In the genomic region with DNA sequence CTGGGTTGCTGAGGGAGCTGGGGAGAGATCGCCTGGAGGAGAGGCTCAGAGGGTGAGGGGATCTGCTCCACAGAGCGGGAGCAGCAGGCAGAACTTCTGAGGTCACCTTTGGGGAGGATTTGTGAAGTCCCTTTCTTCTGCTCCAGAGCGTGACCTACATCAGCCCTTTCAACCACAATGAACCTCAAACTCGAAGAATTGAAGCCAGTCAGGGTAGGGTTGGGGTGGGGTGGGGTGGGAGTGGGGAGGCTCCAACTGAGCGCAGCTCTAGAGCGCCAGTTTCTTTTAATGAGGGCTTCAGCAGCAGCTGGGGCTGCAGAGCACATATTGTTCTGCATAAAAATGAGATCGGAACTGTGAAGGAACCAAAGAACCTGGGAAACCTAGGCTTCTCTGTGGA, we compare ENCODE assay signal across 11 mouse cellular contexts. TPM values are rescaled to one million over a fixed set of nuclear protein-coding genes. Genes with fewer than 3 reads are reported as not detected.
DNase-seq lines count a peak whose midpoint lies in the region.
"Had no signal": no experiment of that assay in that cellular context is flagged by ENCODE, and none has a peak within 500 bp of the region (broad histone marks: within the 10 kb centered on the region; RNA-seq: fewer than 3 reads in every experiment).

No protein-coding gene starts in this region.

- peaks cover 17% of the 10 kb centered on the region; the same call in 1 of the 2 replicates for H3K4me1 ChIP-seq in limb, embryonic 10.5 days
- peaks cover 4% of the 10 kb centered on the region; the same call in 1 of the 2 replicates for H3K4me1 ChIP-seq in heart, embryonic 10.5 days

- no peak overlapping the region for H3K4me3 ChIP-seq in limb, embryonic 10.5 days
- no peak overlapping the region for H3K4me3 ChIP-seq in heart, embryonic 10.5 days

- H3K27me3 ChIP-seq in limb, embryonic 10.5 days (ENCODE audit: low read depth, poor library complexity, severe bottlenecking): no peaks in the 10 kb centered on the region
- H3K27me3 ChIP-seq in heart, embryonic 10.5 days (ENCODE audit: insufficient read depth, poor library complexity, severe bottlenecking): peaks cover 21% of the 10 kb centered on the region

- no peaks in the 10 kb centered on the region for H3K36me3 ChIP-seq in limb, embryonic 10.5 days
- no peaks in the 10 kb centered on the region for H3K36me3 ChIP-seq in heart, embryonic 10.5 days

- no peaks in the 10 kb centered on the region for H3K9me3 ChIP-seq in limb, embryonic 10.5 days (replicated peaks)
- no peaks in the 10 kb centered on the region for H3K9me3 ChIP-seq in heart, embryonic 10.5 days

- intact Hi-C loops in heart, postnatal 36 days (cut with DNase I): loop anchor here (5.0 kb wide), 1 partner anchor 262 kb away; no protein-coding TSS in a partner anchor

- peak overlapping the region; percentile 74 for H3K27ac ChIP-seq in limb, embryonic 10.5 days
- H3K27ac ChIP-seq in heart, embryonic 10.5 days: no peak overlapping the region; the same call in 1 of the 2 replicates

- peak; percentile 26 for DNase-seq in embryo, embryonic 11 days
- DNase-seq in embryo, embryonic 10.5 days (ENCODE audit: low spot score): no peak
- DNase-seq in right cerebral cortex, postnatal 10 days (ENCODE audit: low spot score in 2 of 2): peak; percentile 59 to 76
- no peak for DNase-seq in right cerebral cortex, postnatal 14 days
- DNase-seq in limb, embryonic 10.5 days (ENCODE audit: low spot score): no peak
- DNase-seq in heart, postnatal 36 days: no peak
- DNase-seq in heart, embryonic 10.5 days (ENCODE audit: low spot score): no peak
- no peak for DNase-seq in cerebellum, postnatal 25 days
- DNase-seq: gastrocnemius, postnatal 10 days; heart, postnatal 14 days; lung, adult 2 months had no signal

- 45% methylated on average over 7 of the region's 7 CpGs for WGBS in limb, embryonic 10.5 days
- WGBS in heart, embryonic 10.5 days: 48% methylated on average over 7 of the region's 7 CpGs

RNA-seq across cellular contexts. Expression of gene Eps8l3, which starts 7.9 kb away (rescaled TPM):
- polyA plus RNA-seq in limb, embryonic 10.5 days (2016; fragmentation: Nextera tagmentation; extraction: Ambion mirVana): not detected in 2 replicates
- total RNA-seq in heart, postnatal 36 days (2021): not detected
- polyA plus RNA-seq in heart, embryonic 10.5 days (2016; fragmentation: Nextera tagmentation; extraction: Ambion mirVana): not detected in 2 replicates
- total RNA-seq: gastrocnemius, postnatal 10 days; heart, postnatal 14 days had no signal
- polyA plus RNA-seq: lung, adult 2 months had no signal

RNA-seq across cellular contexts. Expression of gene Gstm5, which starts 26.5 kb away (rescaled TPM):
- polyA plus RNA-seq in limb, embryonic 10.5 days (2016; fragmentation: Nextera tagmentation; extraction: Ambion mirVana): 198 and 203 TPM in 2 replicates
- 10 to 100 TPM; 50.5 to 51.2 TPM for total RNA-seq in heart, postnatal 36 days (2021)
- 121 and 146 TPM in 2 replicates for polyA plus RNA-seq in heart, embryonic 10.5 days (2016; fragmentation: Nextera tagmentation; extraction: Ambion mirVana)

Comparison
In these comparisons a context has a peak if more than half of its experiments do, and no peak if none do; other contexts are left out.
1. DNase-seq: peak in embryo, embryonic 11 days (single experiment) and right cerebral cortex, postnatal 10 days (2 of 2); none in embryo, embryonic 10.5 days (single experiment), right cerebral cortex, postnatal 14 days (single experiment), limb, embryonic 10.5 days (single experiment), heart, postnatal 36 days (0 of 2), heart, embryonic 10.5 days (single experiment) and cerebellum, postnatal 25 days (0 of 2).